Mouse (Mus musculus): ENCODE measurements around the gene Zbtb7b.

- TF ChIP-seq POLR2A (IDR thresholded peaks at IDR 0.05; ENCODE audit: borderline replicate concordance, extremely low read depth, insufficient read depth, insufficient read length, poor library complexity, severe bottlenecking): no peak
- no peak for TF ChIP-seq CTCF (IDR thresholded peaks at IDR 0.05; ENCODE audit: borderline replicate concordance, extremely low read depth, insufficient read depth, insufficient read length)
Observed at GRCm38 (mm10) chr3:89380711-89381110, 13.9 kb downstream of the Zbtb7b start.

All from brain, embryonic 14.5 days (tissue).